Mouse (Mus musculus) testis, adult 2 months (tissue): Measurements from ENCODE around the gene Spata16.

Experiments used
- CTCF ChIP-seq: fragments of 200-500 bp; IDR thresholded peaks from 2 replicates; pipeline ENCODE4 v1.5.1; 2012; ENCODE audit warnings: low read depth, mild to moderate bottlenecking, inconsistent platforms, low read length, moderate library complexity; ENCODE audit not compliant: control insufficient read depth, insufficient read depth, insufficient replicate concordance
- POLR2A ChIP-seq: fragments of 200-500 bp; IDR thresholded peaks from 2 replicates; pipeline ENCODE4 v1.6.1; 2012; ENCODE audit warnings: low read depth, mild to moderate bottlenecking, inconsistent platforms, low read length, moderate library complexity; ENCODE audit not compliant: control insufficient read depth

DNA sequence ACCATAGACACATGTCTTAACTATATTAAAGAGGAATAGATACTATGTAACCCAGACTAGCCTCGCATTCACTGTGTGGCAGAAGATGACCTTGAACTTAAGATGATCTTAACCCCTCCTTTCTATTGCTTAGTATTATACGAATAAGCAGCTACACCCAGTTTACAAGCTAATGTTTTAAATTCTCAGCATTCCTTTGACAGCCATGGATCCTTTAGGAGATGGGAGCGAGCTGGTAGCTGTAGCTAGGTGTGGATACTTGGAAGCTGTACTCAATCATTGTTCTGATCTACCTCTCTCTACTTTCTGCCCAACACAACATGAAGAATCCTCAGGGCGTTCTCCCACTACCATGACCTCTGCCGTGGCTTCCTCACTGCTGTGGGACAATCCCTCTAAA, 28.9 kb upstream of the Spata16 start:
- TF ChIP-seq CTCF: no peak
- TF ChIP-seq POLR2A: no peak
